Mouse (Mus musculus) embryonic facial prominence, embryonic 10.5 days (tissue): Measurements from ENCODE around the gene Hs1bp3. TPM values are rescaled to one million over a fixed set of nuclear protein-coding genes. Genes with fewer than 3 reads are reported as not detected.
A peak's percentile ranks its signal among the peaks of the same experiment; 100 is the strongest.

ENCODE experiments used
- DNase-seq: peaks from one replicate; pipeline ENCODE4 v3.0.0-alpha.2; 2017; ENCODE audit warnings: low spot score
- H3K27ac ChIP-seq: fragments of 300-500 bp; sonication (generic); replicated peaks from 2 replicates; pipeline ENCODE4 v1.5.1; 2016; ENCODE audit warnings: mild to moderate bottlenecking
- H3K27me3 ChIP-seq: fragments of 300-500 bp; sonication (generic); replicated peaks from 2 replicates; pipeline ENCODE4 v1.6.1; 2016; ENCODE audit warnings: low read depth, mild to moderate bottlenecking; ENCODE audit not compliant: poor library complexity, severe bottlenecking
- H3K36me3 ChIP-seq: fragments of 300-500 bp; sonication (generic); replicated peaks from 2 replicates; pipeline ENCODE4 v1.6.1; 2016; ENCODE audit warnings: mild to moderate bottlenecking, moderate library complexity
- H3K4me1 ChIP-seq: fragments of 300-500 bp; sonication (generic); 2 replicates; pipeline ENCODE4 v1.6.1; 2016
- H3K4me3 ChIP-seq: fragments of 300-500 bp; sonication (generic); 2 replicates; pipeline ENCODE4 v1.5.1; 2016; ENCODE audit warnings: mild to moderate bottlenecking, moderate library complexity
- H3K9me3 ChIP-seq: fragments of 300-500 bp; sonication (generic); 2 replicates; pipeline ENCODE4 v1.6.1; 2016; ENCODE audit warnings: mild to moderate bottlenecking
- WGBS: fragments of 180-500 bp; shearing (Covaris S2); methylation state at CpG from one replicate; pipeline ENCODE4 v1.1.7; 2016; 5-methylcytosine and 5-hydroxymethylcytosine counted together
- polyA plus RNA-seq: library from polyadenylated mRNA; unstranded; fragments of >200 nt; fragmentation: Nextera tagmentation; extraction: Ambion mirVana; gene quantifications from 2 replicates; pipeline ENCODE4 v1.2.1, GENCODE M21; 2016

Gene Hs1bp3
- polyA plus RNA-seq, 1 experiment from 2014 or later: 18.8 TPM

GRCm38 (mm10) chr12:8306910-8307309, 6.3 kb upstream of the Hs1bp3 start:
- peaks cover 76% of the 10 kb centered on the region for H3K27me3 ChIP-seq
- no peaks in the 10 kb centered on the region for H3K36me3 ChIP-seq
- H3K4me1 ChIP-seq: peaks cover 23% of the 10 kb centered on the region
- WGBS: 60% methylated on average over 1 of the region's 1 CpGs
- H3K9me3 ChIP-seq: no peaks in the 10 kb centered on the region
- DNase-seq: no peak
- no peak overlapping the region for H3K4me3 ChIP-seq
- no peak overlapping the region for H3K27ac ChIP-seq

DNA sequence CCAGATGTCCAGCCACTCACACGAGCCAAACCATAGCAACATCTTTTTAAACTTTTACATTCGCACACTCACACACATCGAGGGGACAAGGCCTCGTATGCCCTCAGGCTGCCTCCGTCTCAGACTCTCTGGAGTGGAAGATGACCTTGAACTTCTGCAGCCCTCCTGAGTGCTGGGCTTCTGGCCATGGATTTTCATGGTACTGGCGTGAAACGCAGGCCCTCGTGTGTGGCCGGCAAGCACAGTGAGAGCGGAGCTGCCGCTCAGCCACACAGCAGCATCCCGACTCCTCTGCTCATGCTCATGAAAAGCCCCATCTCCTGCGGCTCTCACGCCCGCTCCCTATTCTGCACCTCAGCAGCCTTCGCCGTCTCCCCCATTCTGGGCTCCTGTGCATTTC, 2.2 kb upstream of the Hs1bp3 start:
- no peak overlapping the region for H3K27ac ChIP-seq
- peaks cover 33% of the 10 kb centered on the region for H3K4me1 ChIP-seq
- no peaks in the 10 kb centered on the region for H3K36me3 ChIP-seq
- DNase-seq: no peak
- WGBS: 40% methylated on average over 17 of the region's 17 CpGs
- no peak overlapping the region for H3K4me3 ChIP-seq
- no peaks in the 10 kb centered on the region for H3K9me3 ChIP-seq
- peaks cover 58% of the 10 kb centered on the region for H3K27me3 ChIP-seq

- WGBS: 80% methylated on average over 4 of the region's 4 CpGs
Measured at GRCm38 (mm10) chr12:8312266-8312665, 966 bp upstream of the Hs1bp3 start.

GRCm38 (mm10) chr12:8313773-8314172, 541 bp downstream of the Hs1bp3 start:
- Histone ChIP-seq H3K9me3 (no peaks in the 10 kb centered on the region), H3K4me3 (peak overlapping the region; percentile 69), H3K27me3 (peaks cover 52% of the 10 kb centered on the region), H3K4me1 (peaks cover 28% of the 10 kb centered on the region), H3K27ac (peak overlapping the region; percentile 81), H3K36me3 (peaks cover 19% of the 10 kb centered on the region)
- WGBS: 22% methylated on average over 12 of the region's 12 CpGs
- DNase-seq: no peak

More at GRCm38 (mm10) chr12:8312266-8312665, 966 bp upstream of the Hs1bp3 start:
- Histone ChIP-seq H3K9me3 (no peaks in the 10 kb centered on the region), H3K36me3 (0 out of 2 replicates have a peak, but pooled peaks cover 5% of the 10 kb centered on the region), H3K4me3 (no peak overlapping the region), H3K27me3 (peaks cover 52% of the 10 kb centered on the region), H3K4me1 (peaks cover 28% of the 10 kb centered on the region), H3K27ac (no peak overlapping the region)
- no peak for DNase-seq

GRCm38 (mm10) chr12:8316541-8316940, 3.3 kb downstream of the Hs1bp3 start:
- no peak for DNase-seq
- no peak overlapping the region for H3K27ac ChIP-seq
- no peaks in the 10 kb centered on the region for H3K9me3 ChIP-seq
- H3K4me1 ChIP-seq: peaks cover 21% of the 10 kb centered on the region
- H3K4me3 ChIP-seq: no peak overlapping the region
- WGBS: 94% methylated on average over 5 of the region's 5 CpGs
- H3K36me3 ChIP-seq: peaks cover 44% of the 10 kb centered on the region
- H3K27me3 ChIP-seq: peaks cover 26% of the 10 kb centered on the region

GRCm38 (mm10) chr12:8320084-8320713, 7.0 kb downstream of the Hs1bp3 start:
- DNase-seq: peak; percentile 85
- Histone ChIP-seq H3K27ac (no peak overlapping the region), H3K4me3 (no peak overlapping the region), H3K9me3 (no peaks in the 10 kb centered on the region), H3K27me3 (no peaks in the 10 kb centered on the region), H3K36me3 (peaks cover 61% of the 10 kb centered on the region), H3K4me1 (peaks cover 11% of the 10 kb centered on the region)
- WGBS: 49% methylated on average over 5 of the region's 5 CpGs

DNA sequence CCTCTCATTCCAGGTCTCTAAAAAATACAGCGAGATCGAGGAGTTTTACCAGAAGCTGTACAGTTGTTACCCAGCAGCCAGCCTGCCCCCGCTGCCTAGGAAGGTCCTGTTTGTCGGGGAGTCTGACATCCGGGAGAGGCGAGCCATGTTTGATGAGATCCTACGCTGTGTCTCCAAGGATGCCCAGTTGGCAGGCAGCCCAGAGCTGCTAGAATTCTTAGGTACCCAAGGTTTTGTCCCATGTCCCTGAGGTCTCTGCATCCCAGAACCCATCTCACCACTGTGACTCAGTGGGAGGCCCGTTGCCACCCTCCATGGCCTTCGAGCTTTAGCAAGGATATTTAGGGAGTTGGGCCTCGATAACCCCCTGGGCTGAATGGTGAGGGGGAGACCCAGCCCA, 8.3 kb downstream of the Hs1bp3 start:
- no peak overlapping the region for H3K27ac ChIP-seq
- H3K9me3 ChIP-seq: no peaks in the 10 kb centered on the region
- WGBS: 92% methylated on average over 10 of the region's 10 CpGs
- H3K4me1 ChIP-seq: peaks cover 8% of the 10 kb centered on the region
- no peak overlapping the region for H3K4me3 ChIP-seq
- no peaks in the 10 kb centered on the region for H3K27me3 ChIP-seq
- no peak for DNase-seq
- peaks cover 61% of the 10 kb centered on the region for H3K36me3 ChIP-seq

GRCm38 (mm10) chr12:8324086-8324485, 10.9 kb downstream of the Hs1bp3 start:
- H3K4me3 ChIP-seq: no peak overlapping the region
- H3K4me1 ChIP-seq: peaks cover 18% of the 10 kb centered on the region
- peaks cover 51% of the 10 kb centered on the region for H3K36me3 ChIP-seq
- 91% methylated on average over 10 of the region's 10 CpGs for WGBS
- no peak for DNase-seq
- H3K9me3 ChIP-seq: no peaks in the 10 kb centered on the region
- H3K27me3 ChIP-seq: no peaks in the 10 kb centered on the region
- H3K27ac ChIP-seq: no peak overlapping the region

DNA sequence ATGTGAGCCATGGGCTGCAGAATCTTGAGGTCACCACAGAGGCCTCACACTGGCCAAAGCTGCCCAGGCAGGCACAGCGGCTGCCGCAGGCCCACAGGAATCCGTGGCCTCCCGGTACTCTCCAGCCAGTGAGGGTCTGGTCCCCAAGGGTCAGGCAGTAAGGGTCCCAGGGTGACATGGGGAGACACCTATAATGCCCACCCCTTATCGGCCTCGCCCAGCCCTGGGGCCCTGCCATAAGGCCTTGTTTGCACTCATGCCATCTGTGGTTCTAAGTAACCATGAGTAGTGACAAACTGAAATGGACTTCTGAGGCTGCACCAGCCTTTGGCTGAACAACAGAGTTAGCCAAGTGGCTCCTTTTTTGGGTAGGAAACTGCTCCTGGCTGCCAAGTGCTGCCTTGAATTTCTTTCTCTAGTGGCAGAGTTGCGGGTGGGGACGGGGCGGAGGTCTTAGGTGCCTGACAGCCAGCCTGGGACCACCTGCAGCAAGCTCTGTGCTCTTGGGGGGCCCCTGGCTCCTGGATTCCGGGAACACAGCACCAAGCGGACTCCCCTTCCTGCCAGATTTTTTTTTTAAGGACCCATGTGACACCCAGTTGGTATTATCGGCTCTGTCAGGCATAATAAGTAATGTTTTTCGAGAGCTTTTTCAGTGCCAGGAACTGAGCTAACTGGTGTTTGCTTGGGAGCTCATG, 12.2 kb downstream of the Hs1bp3 start:
- Histone ChIP-seq H3K4me1 (peaks cover 18% of the 10 kb centered on the region), H3K27ac (no peak overlapping the region), H3K4me3 (no peak overlapping the region), H3K27me3 (no peaks in the 10 kb centered on the region), H3K9me3 (no peaks in the 10 kb centered on the region), H3K36me3 (peaks cover 52% of the 10 kb centered on the region)
- no peak for DNase-seq
- WGBS: 91% methylated on average over 13 of the region's 13 CpGs

- H3K36me3 ChIP-seq: peaks cover 51% of the 10 kb centered on the region
- peaks cover 17% of the 10 kb centered on the region for H3K4me1 ChIP-seq
- no peak overlapping the region for H3K4me3 ChIP-seq
- DNase-seq: no peak
- WGBS: 92% methylated on average over 17 of the region's 17 CpGs
- no peaks in the 10 kb centered on the region for H3K9me3 ChIP-seq
- H3K27me3 ChIP-seq: no peaks in the 10 kb centered on the region
- H3K27ac ChIP-seq: no peak overlapping the region
Measured at GRCm38 (mm10) chr12:8325943-8326522, 12.8 kb downstream of the Hs1bp3 start.

DNA sequence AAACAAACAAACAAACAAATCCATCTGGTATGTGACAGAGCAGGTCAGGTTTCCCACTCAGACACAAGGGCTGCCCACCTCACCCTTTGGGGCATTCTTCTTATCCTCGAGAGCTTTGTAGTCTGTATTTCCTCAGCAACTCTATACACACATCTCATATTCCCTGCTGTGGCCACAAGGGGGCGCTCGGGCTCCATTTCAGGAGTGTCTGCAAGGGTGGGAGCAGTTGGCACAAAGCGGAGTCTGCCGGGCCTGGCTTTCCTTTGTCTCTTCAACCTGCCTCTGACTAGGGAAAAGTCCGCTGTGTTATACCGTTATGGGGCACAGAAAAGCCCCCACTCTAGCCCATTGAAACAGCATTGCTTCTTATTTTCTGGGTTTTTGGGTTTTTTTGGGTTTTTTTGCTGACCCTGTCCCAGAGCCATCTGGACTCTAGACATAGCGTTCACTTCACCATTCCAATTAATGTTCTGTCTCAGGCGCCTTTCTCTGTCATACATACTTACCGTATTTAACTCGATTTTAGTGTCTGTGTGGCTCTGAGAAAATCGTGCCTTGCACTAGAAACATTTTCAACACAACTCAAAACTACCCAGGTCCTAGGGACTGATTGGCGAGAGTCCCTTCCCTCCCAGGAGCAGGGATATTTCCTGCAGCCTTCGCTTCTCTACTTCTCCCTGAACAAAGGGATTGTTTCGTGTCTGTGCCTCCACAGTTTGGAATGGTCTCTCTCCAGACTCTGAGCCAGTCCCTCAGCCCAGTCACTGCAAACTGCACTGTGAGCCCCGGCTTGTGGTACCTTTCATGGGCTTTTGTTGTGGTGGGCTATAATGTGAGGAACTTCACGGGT, 13.8 kb downstream of the Hs1bp3 start:
- H3K27ac ChIP-seq: peak overlapping the region; percentile 87

DNA sequence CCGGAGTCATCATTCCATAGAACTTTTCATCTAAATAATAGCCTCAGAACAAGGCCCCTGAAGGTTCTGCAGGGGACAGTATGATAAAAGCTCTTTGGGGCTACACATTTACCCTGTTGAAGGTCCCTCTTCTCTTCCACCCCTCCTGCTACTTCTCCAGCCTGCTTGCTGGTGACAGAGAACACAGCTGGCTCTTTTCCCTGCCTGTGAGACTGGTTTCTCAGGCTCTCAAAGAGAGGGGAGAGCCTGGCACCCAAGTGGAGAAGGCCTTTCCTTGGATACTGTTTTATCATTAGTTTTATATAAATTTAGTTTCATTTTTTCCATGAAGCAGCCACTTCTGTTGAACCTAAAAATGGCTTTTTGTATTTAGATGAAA, 14.4 kb downstream of the Hs1bp3 start:
- Histone ChIP-seq H3K4me3 (no peak overlapping the region), H3K9me3 (no peaks in the 10 kb centered on the region), H3K27ac (peak overlapping the region; percentile 87), H3K36me3 (peaks cover 44% of the 10 kb centered on the region), H3K27me3 (no peaks in the 10 kb centered on the region), H3K4me1 (peaks cover 30% of the 10 kb centered on the region)
- DNase-seq: no peak
- 83% methylated on average over 1 of the region's 1 CpGs for WGBS

More for the DNA sequence above, 13.8 kb downstream of the Hs1bp3 start:
- Histone ChIP-seq H3K4me3 (no peak overlapping the region), H3K9me3 (no peaks in the 10 kb centered on the region), H3K27me3 (no peaks in the 10 kb centered on the region), H3K4me1 (peaks cover 27% of the 10 kb centered on the region), H3K36me3 (peaks cover 47% of the 10 kb centered on the region)
- peak; percentile 95 for DNase-seq
- WGBS: 37% methylated on average over 17 of the region's 17 CpGs
